Mouse (Mus musculus) layer of hippocampus, adult 9-11 months (tissue): Measurements from ENCODE around the gene Gm21854.
"Not testable (repeated sequence)": the region's sequence is repeated elsewhere in the genome, so short reads cannot be mapped to it uniquely, and the experiment has no call there.

Experiments
- DNase-seq: peaks from one replicate; pipeline ENCODE4 v3.0.0; 2022

The Gm21854 gene

DNA sequence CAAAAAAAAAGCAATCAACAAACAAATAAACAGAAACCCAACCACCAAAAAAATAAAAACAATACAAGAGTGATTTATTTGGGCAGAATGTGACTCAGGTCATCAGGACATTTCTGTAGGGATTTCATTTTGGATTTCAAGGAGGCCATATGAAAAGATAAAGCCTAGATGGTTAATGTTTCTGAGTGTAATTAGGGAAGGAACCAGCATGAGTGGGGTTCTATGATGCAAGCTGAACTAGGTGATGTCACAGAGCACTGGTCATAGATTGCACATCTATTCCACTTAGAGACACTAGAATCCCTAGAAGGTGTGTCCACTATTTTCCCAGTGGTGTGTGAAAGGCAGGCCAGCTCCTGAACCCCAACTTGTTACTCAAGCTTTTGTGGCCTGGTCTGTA lies at the start of gene Gm21854:
Gene Gm21854, plus strand, starts transcription at position 301 of the 400 bp plus-strand sequence.
- DNase-seq, result not testable (repeated sequence)
